Mouse (Mus musculus) c-Kit-positive CD71-negative TER-119-negative erythroid progenitor cells, embryonic 14.5 days (primary cell): ENCODE measurements around the gene Plekhg1.

Source experiments
- DNase-seq: peaks from one replicate; pipeline ENCODE4 v3.0.0-alpha.2; 2013; ENCODE audit warnings: low read depth

Plekhg1 gene

GRCm38 (mm10) chr10:3829472-3829871 lies 89.3 kb downstream of the Plekhg1 start:
- no peak for DNase-seq

- DNase-seq: no peak
These were observed 90.5 kb downstream of the Plekhg1 start for GRCm38 (mm10) chr10:3830618-3831017.

GRCm38 (mm10) chr10:3831597-3832351 lies 91.6 kb downstream of the Plekhg1 start:
- peak; percentile 9 for DNase-seq

- DNase-seq: no peak
These were observed 93.9 kb downstream of the Plekhg1 start for GRCm38 (mm10) chr10:3834060-3834459.

- no peak for DNase-seq
These were observed 94.5 kb downstream of the Plekhg1 start for GRCm38 (mm10) chr10:3834678-3835077.

GRCm38 (mm10) chr10:3835616-3836015 lies 95.5 kb downstream of the Plekhg1 start:
- DNase-seq: no peak

- no peak for DNase-seq
These were observed 99.7 kb downstream of the Plekhg1 start for GRCm38 (mm10) chr10:3839748-3840432.

GRCm38 (mm10) chr10:3844430-3844829 lies 104.3 kb downstream of the Plekhg1 start:
- no peak for DNase-seq

GRCm38 (mm10) chr10:3847021-3847420 lies 106.9 kb downstream of the Plekhg1 start:
- no peak for DNase-seq

- DNase-seq: no peak
These were observed 111.3 kb downstream of the Plekhg1 start for GRCm38 (mm10) chr10:3851461-3851860.

- no peak for DNase-seq
These were observed 112.6 kb downstream of the Plekhg1 start for GRCm38 (mm10) chr10:3852733-3853132.

- no peak for DNase-seq
These were observed 117.7 kb downstream of the Plekhg1 start for GRCm38 (mm10) chr10:3857912-3858311.

- no peak for DNase-seq
These were observed 118.3 kb downstream of the Plekhg1 start for GRCm38 (mm10) chr10:3858437-3858836.

GRCm38 (mm10) chr10:3858961-3859714 lies 119.0 kb downstream of the Plekhg1 start:
- no peak for DNase-seq

GRCm38 (mm10) chr10:3863411-3864195 lies 123.4 kb downstream of the Plekhg1 start:
- DNase-seq: no peak

GRCm38 (mm10) chr10:3864196-3864540 lies 124.0 kb downstream of the Plekhg1 start:
- DNase-seq: no peak

- no peak for DNase-seq
These were observed 127.1 kb downstream of the Plekhg1 start for GRCm38 (mm10) chr10:3867298-3867697.

GRCm38 (mm10) chr10:3870828-3871227 lies 130.7 kb downstream of the Plekhg1 start:
- DNase-seq: no peak

- no peak for DNase-seq
These were observed 133.3 kb downstream of the Plekhg1 start for GRCm38 (mm10) chr10:3873467-3873866.

- DNase-seq: no peak
These were observed 137.8 kb downstream of the Plekhg1 start for GRCm38 (mm10) chr10:3877852-3878535.

GRCm38 (mm10) chr10:3881179-3881578 lies 141.0 kb downstream of the Plekhg1 start:
- no peak for DNase-seq
